Mouse (Mus musculus) midbrain, postnatal 0 days (tissue): Measurements from ENCODE around the gene Wdr47. TPM values are rescaled to one million over a fixed set of nuclear protein-coding genes. Genes with fewer than 3 reads are reported as not detected.
A peak's percentile ranks its signal among the peaks of the same experiment; 100 is the strongest.

Experiments used
- ATAC-seq: fragments of 200-750 bp; cut with Nextera tagmentation; 2 replicates; pipeline ENCODE4 v1.8.0; 2017; ENCODE audit warnings: moderate number of reproducible peaks, mild to moderate bottlenecking, moderate TSS enrichment, moderate library complexity; ENCODE audit not compliant: low FRiP score
- DNase-seq: peaks from one replicate; pipeline ENCODE4 v3.0.0-alpha.2; 2015; ENCODE audit warnings: low spot score
- H3K27ac ChIP-seq: fragments of 300-500 bp; sonication (generic); 2 replicates; pipeline ENCODE4 v1.5.1; 2014; ENCODE audit warnings: low read depth, mild to moderate bottlenecking, low read length, mixed read lengths
- H3K27me3 ChIP-seq: fragments of 300-500 bp; sonication (generic); 2 replicates; pipeline ENCODE4 v1.6.1; 2014; ENCODE audit warnings: low read length, control low read depth, mixed read lengths; ENCODE audit not compliant: insufficient read depth
- H3K36me3 ChIP-seq: fragments of 300-500 bp; sonication (generic); 2 replicates; pipeline ENCODE4 v1.6.1; 2014; ENCODE audit warnings: low read length, control low read depth, mixed read lengths; ENCODE audit not compliant: insufficient read depth
- H3K4me1 ChIP-seq: fragments of 300-500 bp; sonication (generic); 2 replicates; pipeline ENCODE4 v1.6.1; 2014; ENCODE audit warnings: mild to moderate bottlenecking, control low read depth, antibody characterized with exemption, low read length, mixed read lengths; ENCODE audit not compliant: insufficient read depth
- H3K4me2 ChIP-seq: fragments of 300-500 bp; sonication (generic); 2 replicates; pipeline ENCODE4 v1.6.1; 2014; ENCODE audit warnings: low read depth, mild to moderate bottlenecking, low read length, mixed read lengths; ENCODE audit not compliant: poor library complexity, severe bottlenecking
- H3K4me3 ChIP-seq: fragments of 300-500 bp; sonication (generic); 2 replicates; pipeline ENCODE4 v1.5.1; 2014; ENCODE audit warnings: low read depth, mild to moderate bottlenecking, low read length, moderate library complexity
- H3K9ac ChIP-seq: fragments of 300-500 bp; sonication (generic); replicated peaks from 2 replicates; pipeline ENCODE4 v1.6.1; 2014; ENCODE audit warnings: mild to moderate bottlenecking, low read length, moderate library complexity, mixed read lengths; ENCODE audit not compliant: poor library complexity, severe bottlenecking
- H3K9me3 ChIP-seq: fragments of 300-500 bp; sonication (generic); 2 replicates; pipeline ENCODE4 v1.6.1; 2016; ENCODE audit warnings: low read length, control low read depth
- CTCF ChIP-seq: IDR thresholded peaks from 2 replicates; pipeline ENCODE4 v1.5.1; 2016; ENCODE audit warnings: antibody characterized with exemption, mild to moderate bottlenecking
- WGBS: fragments of 180-500 bp; shearing (Covaris S2); extraction: QIAGEN DNeasy Blood & Tissue Kit; methylation state at CpG from one replicate; pipeline ENCODE4 v1.1.7; 2014; 5-methylcytosine and 5-hydroxymethylcytosine counted together
- polyA plus RNA-seq: library from polyadenylated mRNA; unstranded; fragments of >200 nt; fragmentation: Nextera tagmentation; extraction: Ambion mirVana; gene quantifications from 2 replicates; pipeline ENCODE4 v1.2.1, GENCODE M21; 2015
- total RNA-seq: library from RNA; depleted of rRNA; stranded (reverse); fragments of >200 nt; gene quantifications from 2 replicates; pipeline ENCODE4 v1.2.3, GENCODE M21; 2014

Gene Wdr47
- total and polyA plus RNA-seq, 2 experiments from 2014 or later: 77.6 to 86.0 TPM

- no peak overlapping the region for H3K27ac ChIP-seq
- peak; percentile 67 for DNase-seq
- WGBS: 40% methylated on average over 2 of the region's 2 CpGs
- no peaks in the 10 kb centered on the region for H3K36me3 ChIP-seq
- H3K4me1 ChIP-seq: peaks cover 4% of the 10 kb centered on the region; the same call in 1 of the 2 replicates
- H3K4me2 ChIP-seq: no peak overlapping the region
- no peak overlapping the region for H3K4me3 ChIP-seq
- H3K9me3 ChIP-seq: no peaks in the 10 kb centered on the region
- no peak for TF ChIP-seq CTCF
- ATAC-seq: no peak
- H3K9ac ChIP-seq: no peak overlapping the region
- no peaks in the 10 kb centered on the region for H3K27me3 ChIP-seq
These were observed 2.6 kb upstream of the Wdr47 start for GRCm38 (mm10) chr3:108588446-108588845.

GRCm38 (mm10) chr3:108591530-108592522, 747 bp downstream of the Wdr47 start:
- H3K4me2 ChIP-seq: peak overlapping the region; percentile 77
- H3K4me1 ChIP-seq: peaks cover 5% of the 10 kb centered on the region; the same call in 1 of the 2 replicates
- H3K4me3 ChIP-seq: peak overlapping the region; percentile 79
- H3K36me3 ChIP-seq: no peaks in the 10 kb centered on the region
- H3K27ac ChIP-seq: peak overlapping the region; percentile 95
- no peak for TF ChIP-seq CTCF
- WGBS: under 1% methylated on average over 53 of the region's 61 CpGs
- H3K9ac ChIP-seq: peak overlapping the region; percentile 96
- DNase-seq: peak; percentile 44
- no peaks in the 10 kb centered on the region for H3K27me3 ChIP-seq
- peak; percentile 86 for ATAC-seq
- H3K9me3 ChIP-seq: no peaks in the 10 kb centered on the region

GRCm38 (mm10) chr3:108608906-108609305, 17.8 kb downstream of the Wdr47 start:
- DNase-seq: no peak
- Histone ChIP-seq H3K4me1 (no peaks in the 10 kb centered on the region), H3K36me3 (peaks cover 4% of the 10 kb centered on the region), H3K9ac (no peak overlapping the region), H3K27me3 (no peaks in the 10 kb centered on the region), H3K4me3 (no peak overlapping the region), H3K4me2 (no peak overlapping the region), H3K27ac (no peak overlapping the region), H3K9me3 (no peaks in the 10 kb centered on the region)
- no peak for TF ChIP-seq CTCF
- no peak for ATAC-seq
- 55% methylated on average over 3 of the region's 3 CpGs for WGBS

GRCm38 (mm10) chr3:108634761-108635160, 43.7 kb downstream of the Wdr47 start:
- 89% methylated on average over 5 of the region's 5 CpGs for WGBS
- TF ChIP-seq CTCF: no peak
- Histone ChIP-seq H3K4me1 (no peaks in the 10 kb centered on the region), H3K27ac (no peak overlapping the region), H3K9me3 (no peaks in the 10 kb centered on the region), H3K9ac (no peak overlapping the region), H3K4me3 (no peak overlapping the region), H3K4me2 (no peak overlapping the region), H3K27me3 (no peaks in the 10 kb centered on the region), H3K36me3 (peaks cover 23% of the 10 kb centered on the region)
- DNase-seq: no peak
- ATAC-seq: no peak

- ATAC-seq: no peak
- no peak overlapping the region for H3K4me3 ChIP-seq
- H3K9me3 ChIP-seq: no peaks in the 10 kb centered on the region
- 69% methylated on average over 4 of the region's 4 CpGs for WGBS
- peaks cover 33% of the 10 kb centered on the region for H3K36me3 ChIP-seq
- H3K27ac ChIP-seq: no peak overlapping the region
- no peak overlapping the region for H3K4me2 ChIP-seq
- H3K27me3 ChIP-seq: no peaks in the 10 kb centered on the region
- no peak overlapping the region for H3K9ac ChIP-seq
- peak; percentile 10 for DNase-seq
- TF ChIP-seq CTCF: peak; percentile 52
- H3K4me1 ChIP-seq: no peaks in the 10 kb centered on the region
These were observed 48.3 kb downstream of the Wdr47 start for GRCm38 (mm10) chr3:108639412-108639811.

GRCm38 (mm10) chr3:108640998-108641397, 49.9 kb downstream of the Wdr47 start:
- no peak for ATAC-seq
- no peak for TF ChIP-seq CTCF
- H3K4me2 ChIP-seq: no peak overlapping the region
- no peaks in the 10 kb centered on the region for H3K9me3 ChIP-seq
- no peak for DNase-seq
- H3K9ac ChIP-seq: no peak overlapping the region
- peaks cover 39% of the 10 kb centered on the region for H3K36me3 ChIP-seq
- H3K4me3 ChIP-seq: no peak overlapping the region
- 94% methylated on average over 4 of the region's 4 CpGs for WGBS
- H3K27me3 ChIP-seq: no peaks in the 10 kb centered on the region
- H3K4me1 ChIP-seq: no peaks in the 10 kb centered on the region
- no peak overlapping the region for H3K27ac ChIP-seq
